Mouse (Mus musculus): ENCODE measurements at regions not wholly inside any gene's neighbourhood (a gene's known extent, or its start where the extent isn't known, plus 50 kb on each side); places are given as distances from the start of the nearest gene placed in this dataset.
A peak's percentile ranks its signal among the peaks of the same experiment; 100 is the strongest.

DNA sequence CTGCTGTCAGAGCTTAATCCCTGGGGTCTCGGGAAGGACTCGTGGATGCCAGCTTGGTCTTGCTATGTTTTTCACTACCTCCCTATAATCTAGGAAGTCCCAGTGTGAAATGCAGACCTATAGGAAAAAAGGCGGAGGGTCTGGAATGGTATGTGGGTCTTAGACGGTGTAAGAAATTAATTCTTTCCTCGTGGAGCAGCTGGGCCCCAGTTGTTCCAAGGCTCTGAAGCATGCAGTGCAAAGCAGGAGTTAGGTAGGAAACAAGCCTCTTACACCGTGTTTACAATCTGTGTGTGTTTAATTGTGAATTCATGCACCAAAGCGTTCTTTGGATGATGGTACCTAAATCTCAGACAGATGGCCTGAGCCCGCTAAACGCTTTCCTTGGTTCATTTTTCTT lies 241.1 kb downstream of the Atp23 start:
- TF ChIP-seq POLR2A (IDR thresholded peaks at IDR 0.05; ENCODE audit: borderline replicate concordance, insufficient read depth, low read length) (no peak), CTCF (IDR thresholded peaks at IDR 0.05; ENCODE audit: borderline replicate concordance, insufficient read depth, low read depth, low read length) (no peak)
- no peak overlapping the region for H3K27ac ChIP-seq (ENCODE audit: insufficient read depth, low read length)
- no peaks in the 10 kb centered on the region for H3K27me3 ChIP-seq (ENCODE audit: control insufficient read depth, insufficient read depth, low read length)
- no peaks in the 10 kb centered on the region for H3K4me1 ChIP-seq (ENCODE audit: control insufficient read depth, insufficient read depth, low read length)
- 46% methylated on average over 9 of the region's 9 CpGs for WGBS
- no peak for DNase-seq
- no peak overlapping the region for H3K4me3 ChIP-seq (replicated peaks; ENCODE audit: insufficient read depth, low read depth, low read length)

DNA sequence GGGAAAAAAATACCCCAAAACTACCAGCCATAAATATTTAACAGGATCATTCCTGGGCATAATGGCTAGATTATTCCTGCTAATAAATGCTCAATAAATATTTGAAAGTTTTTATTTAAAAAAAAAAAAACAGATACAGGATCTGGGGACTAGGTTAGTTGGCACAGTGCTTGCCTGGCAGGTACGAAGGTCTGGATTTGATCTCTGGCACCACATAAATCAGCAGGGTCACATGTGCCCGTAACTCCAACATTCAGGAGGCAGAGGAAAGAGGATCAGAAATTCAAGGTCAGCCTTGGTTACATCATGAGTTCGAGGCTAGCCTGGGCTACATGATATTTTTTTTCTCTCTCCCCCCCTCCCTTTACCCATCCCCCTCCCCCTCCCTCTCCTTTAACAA lies 248.5 kb downstream of the Atp23 start:
- H3K27ac ChIP-seq (ENCODE audit: insufficient read depth, low read length), result no peak overlapping the region
- no peak overlapping the region for H3K4me3 ChIP-seq (replicated peaks; ENCODE audit: insufficient read depth, low read depth, low read length)
- no peaks in the 10 kb centered on the region for H3K27me3 ChIP-seq (ENCODE audit: control insufficient read depth, insufficient read depth, low read length)
- H3K4me1 ChIP-seq (ENCODE audit: control insufficient read depth, insufficient read depth, low read length), result no peaks in the 10 kb centered on the region
- WGBS, result 82% methylated on average over 3 of the region's 3 CpGs
- no peak for TF ChIP-seq POLR2A (IDR thresholded peaks at IDR 0.05; ENCODE audit: borderline replicate concordance, insufficient read depth, low read length)
- no peak for TF ChIP-seq CTCF (IDR thresholded peaks at IDR 0.05; ENCODE audit: borderline replicate concordance, insufficient read depth, low read depth, low read length)
- no peak for DNase-seq

DNA sequence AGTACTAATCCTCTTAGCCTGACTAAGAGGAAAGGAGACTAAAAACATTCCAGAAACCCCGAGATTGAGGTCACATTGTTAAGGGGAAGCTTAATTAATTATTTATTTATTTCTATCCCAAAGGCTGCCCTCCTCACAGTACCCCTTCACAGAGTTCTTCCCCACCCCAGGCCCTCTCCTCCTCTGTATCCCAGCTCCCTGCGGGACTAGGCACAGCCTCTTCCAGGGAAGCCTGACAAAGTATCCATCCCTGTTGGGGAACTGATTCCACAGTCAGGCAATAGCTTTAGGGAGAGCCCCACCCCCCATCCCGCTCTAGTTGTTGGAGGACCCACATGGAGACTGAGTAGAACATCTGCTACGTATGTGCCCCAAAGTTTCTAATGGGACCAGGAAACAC lies 254.6 kb downstream of the Atp23 start:
- no peak for DNase-seq
- H3K4me1 ChIP-seq (ENCODE audit: control insufficient read depth, insufficient read depth, low read length), result no peaks in the 10 kb centered on the region
- H3K27ac ChIP-seq (ENCODE audit: insufficient read depth, low read length), result no peak overlapping the region
- no peak overlapping the region for H3K4me3 ChIP-seq (replicated peaks; ENCODE audit: insufficient read depth, low read depth, low read length)
- WGBS, result 53% methylated on average over 4 of the region's 4 CpGs
- no peaks in the 10 kb centered on the region for H3K27me3 ChIP-seq (ENCODE audit: control insufficient read depth, insufficient read depth, low read length)
- TF ChIP-seq CTCF (IDR thresholded peaks at IDR 0.05; ENCODE audit: borderline replicate concordance, insufficient read depth, low read depth, low read length) (no peak), POLR2A (IDR thresholded peaks at IDR 0.05; ENCODE audit: borderline replicate concordance, insufficient read depth, low read length) (no peak)

DNA sequence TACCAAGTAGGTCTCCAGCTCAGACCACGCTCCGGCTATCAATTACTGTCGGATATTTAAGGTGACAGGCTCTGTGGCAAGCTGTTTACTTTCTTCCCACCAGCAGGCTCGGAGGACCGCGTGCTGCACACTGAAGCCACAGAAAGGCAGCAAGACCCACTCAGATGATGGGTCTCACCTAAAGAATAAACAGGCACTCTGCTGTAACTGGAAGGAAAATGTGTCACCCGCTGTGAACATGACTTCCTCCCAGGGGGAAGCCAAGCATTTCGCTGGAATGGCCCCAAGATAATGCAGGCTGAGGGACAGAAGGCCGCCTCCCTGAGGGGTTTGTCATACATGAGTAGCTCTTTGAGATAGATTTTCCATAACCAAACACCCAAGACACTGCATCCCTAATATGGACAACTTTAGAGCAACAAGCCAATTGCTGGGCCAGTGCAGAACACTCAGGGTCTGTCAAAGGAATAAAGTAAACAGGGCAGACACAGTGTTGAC lies 259.3 kb downstream of the Atp23 start:
- 5% methylated on average over 9 of the region's 9 CpGs for WGBS
- Histone ChIP-seq H3K27me3 (ENCODE audit: control insufficient read depth, insufficient read depth, low read length) (no peaks in the 10 kb centered on the region), H3K4me1 (ENCODE audit: control insufficient read depth, insufficient read depth, low read length) (no peaks in the 10 kb centered on the region), H3K4me3 (replicated peaks; ENCODE audit: insufficient read depth, low read depth, low read length) (no peak overlapping the region), H3K27ac (ENCODE audit: insufficient read depth, low read length) (no peak overlapping the region)
- TF ChIP-seq POLR2A (IDR thresholded peaks at IDR 0.05; ENCODE audit: borderline replicate concordance, insufficient read depth, low read length) (no peak), CTCF (IDR thresholded peaks at IDR 0.05; ENCODE audit: borderline replicate concordance, insufficient read depth, low read depth, low read length) (no peak)
- peak; percentile 18 to 21 for DNase-seq

DNA sequence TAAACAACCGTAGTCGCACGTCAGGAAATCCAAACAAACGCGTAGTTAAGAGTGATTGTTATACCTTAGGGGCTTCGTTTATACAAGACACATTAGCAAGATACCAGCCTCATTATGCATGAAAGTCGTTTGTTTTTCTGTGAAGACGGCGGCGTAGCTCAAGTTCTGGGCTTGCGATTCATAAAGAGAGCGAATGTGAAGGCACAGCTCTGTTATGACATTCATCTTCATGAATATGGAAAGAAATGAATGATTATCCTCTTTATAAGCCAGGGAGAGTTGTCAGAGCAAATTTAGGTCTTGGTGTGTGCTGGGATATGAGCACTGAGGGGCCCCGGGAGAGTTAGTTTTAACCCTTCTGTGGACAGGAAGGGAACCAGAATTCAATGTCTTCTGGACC lies 266.4 kb downstream of the Atp23 start:
- no peak overlapping the region for H3K27ac ChIP-seq (ENCODE audit: insufficient read depth, low read length)
- TF ChIP-seq CTCF (IDR thresholded peaks at IDR 0.05; ENCODE audit: borderline replicate concordance, insufficient read depth, low read depth, low read length) (no peak), POLR2A (IDR thresholded peaks at IDR 0.05; ENCODE audit: borderline replicate concordance, insufficient read depth, low read length) (no peak)
- H3K27me3 ChIP-seq (ENCODE audit: control insufficient read depth, insufficient read depth, low read length), result no peaks in the 10 kb centered on the region
- no peaks in the 10 kb centered on the region for H3K4me1 ChIP-seq (ENCODE audit: control insufficient read depth, insufficient read depth, low read length)
- no peak for DNase-seq
- WGBS, result 57% methylated on average over 13 of the region's 13 CpGs
- H3K4me3 ChIP-seq (replicated peaks; ENCODE audit: insufficient read depth, low read depth, low read length), result no peak overlapping the region

DNA sequence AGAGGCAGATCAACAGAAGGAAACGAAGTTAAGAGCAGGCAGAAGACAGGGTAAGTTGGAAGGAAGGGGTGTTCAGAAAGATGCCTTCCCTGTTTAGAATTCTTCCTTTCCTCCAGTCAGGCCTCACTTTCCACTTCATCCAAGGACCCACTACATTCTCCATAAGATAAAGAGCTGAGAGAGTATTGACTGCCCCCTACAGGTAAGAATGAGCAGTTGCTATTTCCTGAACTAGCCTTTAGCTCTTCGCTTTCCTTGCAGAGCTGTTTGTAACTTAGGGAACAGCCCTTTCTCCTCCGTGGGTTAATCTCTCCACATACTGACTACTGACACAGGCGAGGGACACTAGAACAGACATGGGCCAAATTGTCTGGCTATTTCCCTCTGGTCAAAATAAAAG lies 273.1 kb downstream of the Atp23 start:
- 67% methylated on average over 4 of the region's 4 CpGs for WGBS
- TF ChIP-seq POLR2A (IDR thresholded peaks at IDR 0.05; ENCODE audit: borderline replicate concordance, insufficient read depth, low read length) (no peak), CTCF (IDR thresholded peaks at IDR 0.05; ENCODE audit: borderline replicate concordance, insufficient read depth, low read depth, low read length) (peak; percentile 17; the same call in 1 of the 2 replicates)
- Histone ChIP-seq H3K27ac (ENCODE audit: insufficient read depth, low read length) (no peak overlapping the region), H3K4me3 (replicated peaks; ENCODE audit: insufficient read depth, low read depth, low read length) (no peak overlapping the region), H3K4me1 (ENCODE audit: control insufficient read depth, insufficient read depth, low read length) (no peaks in the 10 kb centered on the region), H3K27me3 (ENCODE audit: control insufficient read depth, insufficient read depth, low read length) (no peaks in the 10 kb centered on the region)
- DNase-seq, result no peak

DNA sequence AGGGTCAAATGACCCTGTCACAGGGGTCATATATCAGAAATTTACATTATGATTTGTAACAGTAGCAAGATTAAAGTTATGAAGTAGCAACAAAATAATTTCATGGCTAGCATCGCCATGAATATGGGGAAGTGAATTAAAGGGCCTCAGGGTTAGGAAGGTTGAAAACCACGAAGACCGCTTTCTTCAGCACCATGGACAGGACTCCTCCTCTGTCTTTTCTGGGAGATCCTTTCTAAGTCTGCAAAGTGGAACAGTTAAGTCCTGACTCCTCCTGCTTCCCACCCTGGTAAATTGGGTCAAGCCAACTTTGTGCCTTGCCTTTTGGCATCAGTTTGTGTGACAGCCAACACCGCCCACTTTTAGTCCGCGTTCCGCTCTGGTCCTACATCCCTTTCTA lies 275.7 kb downstream of the Atp23 start:
- TF ChIP-seq CTCF (IDR thresholded peaks at IDR 0.05; ENCODE audit: borderline replicate concordance, insufficient read depth, low read depth, low read length) (no peak), POLR2A (IDR thresholded peaks at IDR 0.05; ENCODE audit: borderline replicate concordance, insufficient read depth, low read length) (no peak)
- Histone ChIP-seq H3K27me3 (ENCODE audit: control insufficient read depth, insufficient read depth, low read length) (no peaks in the 10 kb centered on the region), H3K4me1 (ENCODE audit: control insufficient read depth, insufficient read depth, low read length) (no peaks in the 10 kb centered on the region), H3K27ac (ENCODE audit: insufficient read depth, low read length) (no peak overlapping the region), H3K4me3 (replicated peaks; ENCODE audit: insufficient read depth, low read depth, low read length) (no peak overlapping the region)
- DNase-seq, result no peak
- WGBS, result 75% methylated on average over 7 of the region's 7 CpGs

DNA sequence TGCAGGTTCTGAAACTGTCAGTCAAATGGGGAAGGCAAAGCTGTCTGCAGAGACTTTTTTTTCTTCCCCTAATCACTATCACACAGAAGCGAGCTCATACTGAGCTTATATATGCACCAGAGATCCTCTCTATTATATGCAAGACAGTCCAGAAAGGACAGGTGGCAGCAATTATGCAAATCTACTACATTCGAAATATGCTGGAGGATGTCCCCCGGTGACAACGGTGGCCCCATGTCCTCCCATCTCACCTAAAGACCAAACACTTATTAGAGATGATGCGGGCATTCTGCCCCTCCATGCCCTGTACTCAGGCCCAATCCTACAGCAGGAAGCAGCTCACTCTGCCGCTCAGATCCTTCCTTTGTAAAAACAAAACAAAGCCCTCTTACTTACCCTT lies 280.4 kb downstream of the Atp23 start:
- TF ChIP-seq POLR2A (IDR thresholded peaks at IDR 0.05; ENCODE audit: borderline replicate concordance, insufficient read depth, low read length) (no peak), CTCF (IDR thresholded peaks at IDR 0.05; ENCODE audit: borderline replicate concordance, insufficient read depth, low read depth, low read length) (no peak)
- Histone ChIP-seq H3K4me3 (replicated peaks; ENCODE audit: insufficient read depth, low read depth, low read length) (no peak overlapping the region), H3K4me1 (ENCODE audit: control insufficient read depth, insufficient read depth, low read length) (no peaks in the 10 kb centered on the region), H3K27me3 (ENCODE audit: control insufficient read depth, insufficient read depth, low read length) (no peaks in the 10 kb centered on the region; the same call in 1 of the 2 replicates), H3K27ac (ENCODE audit: insufficient read depth, low read length) (no peak overlapping the region)
- DNase-seq, result no peak
- WGBS, result 39% methylated on average over 6 of the region's 6 CpGs

Measured in cerebellum, adult 2 months (tissue).